In genomic region chr16:11973707-11974106, GRCm38 (mm10) we compare ENCODE assay signal across 28 mouse cellular contexts. TPM values are rescaled to one million over a fixed set of nuclear protein-coding genes. Genes with fewer than 3 reads are reported as not detected.
DNase-seq lines count a peak whose midpoint lies in the region; ATAC-seq and TF ChIP-seq lines count a peak whose summit lies in the region.
"Had no signal": no experiment of that assay in that cellular context is flagged by ENCODE, and none has a peak within 500 bp of the region (broad histone marks: within the 10 kb centered on the region; RNA-seq: fewer than 3 reads in every experiment).

No protein-coding gene starts in this region.

- DNase-seq in hindbrain, postnatal 0 days (ENCODE audit: low spot score), result no peak
- DNase-seq in layer of hippocampus, postnatal 10 days (ENCODE audit: low spot score in 2 of 2), result peak; percentile 19 to 36
- no peak for DNase-seq in layer of hippocampus, adult 9-10 months (ENCODE audit: low spot score)
- peak; percentile 29 for DNase-seq in Muller cell, postnatal 12 days (ENCODE audit: inconsistent ontology term)
- DNase-seq in brain, embryonic 14.5 days (ENCODE audit: low read depth), result peak; percentile 30
- no peak for DNase-seq in lung, adult 2 months
- DNase-seq: adrenal gland, adult 2 months; adrenal gland, postnatal 14 days; cerebellum, adult 18-20 months; cerebellum, adult 9-10 months; gastrocnemius, adult 2 months; gastrocnemius, postnatal 14 days; heart, postnatal 10 days; heart, postnatal 36 days had no signal

- H3K27me3 ChIP-seq in hindbrain, embryonic 16.5 days (replicated peaks; ENCODE audit: control insufficient read depth, insufficient read depth, low read length), result no peaks in the 10 kb centered on the region
- H3K27me3 ChIP-seq in hindbrain, postnatal 0 days (ENCODE audit: insufficient read depth, low read length), result no peaks in the 10 kb centered on the region
- H3K27me3 ChIP-seq: embryonic facial prominence, embryonic 12.5 days; hindbrain, embryonic 13.5 days had no signal

- H3K36me3 ChIP-seq in hindbrain, embryonic 16.5 days (ENCODE audit: control insufficient read depth, insufficient read depth, low read length), result no peaks in the 10 kb centered on the region
- H3K36me3 ChIP-seq in hindbrain, postnatal 0 days (ENCODE audit: insufficient read depth, low read length), result no peaks in the 10 kb centered on the region
- H3K36me3 ChIP-seq: embryonic facial prominence, embryonic 12.5 days; forebrain, embryonic 12.5 days; heart, embryonic 12.5 days; heart, embryonic 15.5 days; hindbrain, embryonic 10.5 days; hindbrain, embryonic 13.5 days had no signal

- no peak overlapping the region for H3K4me3 ChIP-seq in hindbrain, embryonic 16.5 days (ENCODE audit: low read length)
- H3K4me3 ChIP-seq in hindbrain, postnatal 0 days (ENCODE audit: low read length), result no peak overlapping the region
- no peak overlapping the region for H3K4me3 ChIP-seq in lung, adult 2 months (replicated peaks; ENCODE audit: extremely low read depth, low read depth, low read length)
- H3K4me3 ChIP-seq: embryonic facial prominence, embryonic 12.5 days; erythroblast, embryonic 14.5 days; forebrain, embryonic 12.5 days; gastrocnemius, adult 2 months; heart, embryonic 12.5 days; heart, embryonic 15.5 days; hindbrain, embryonic 10.5 days; hindbrain, embryonic 13.5 days had no signal

- no peak overlapping the region for H3K4me2 ChIP-seq in hindbrain, embryonic 16.5 days (ENCODE audit: low read length)
- H3K4me2 ChIP-seq in hindbrain, postnatal 0 days (ENCODE audit: low read depth, low read length), result no peak overlapping the region
- H3K4me2 ChIP-seq: embryonic facial prominence, embryonic 12.5 days; forebrain, embryonic 12.5 days; heart, embryonic 12.5 days; heart, embryonic 15.5 days; hindbrain, embryonic 13.5 days had no signal

- no peaks in the 10 kb centered on the region for H3K4me1 ChIP-seq in hindbrain, embryonic 16.5 days (ENCODE audit: control insufficient read depth, insufficient read depth, low read depth, low read length)
- 0 out of 2 replicates have a peak, but pooled peaks cover 3% of the 10 kb centered on the region for H3K4me1 ChIP-seq in hindbrain, postnatal 0 days (ENCODE audit: insufficient read depth, low read length)
- no peaks in the 10 kb centered on the region for H3K4me1 ChIP-seq in lung, adult 2 months (ENCODE audit: control insufficient read depth, insufficient read depth, low read length)
- H3K4me1 ChIP-seq: embryonic facial prominence, embryonic 12.5 days; forebrain, embryonic 12.5 days; heart, embryonic 12.5 days; heart, embryonic 15.5 days; hindbrain, embryonic 10.5 days had no signal

- no peak overlapping the region for H3K9ac ChIP-seq in hindbrain, embryonic 16.5 days (ENCODE audit: low read depth, low read length)
- H3K9ac ChIP-seq in hindbrain, postnatal 0 days (replicated peaks; ENCODE audit: low read length), result no peak overlapping the region
- H3K9ac ChIP-seq: embryonic facial prominence, embryonic 12.5 days; forebrain, embryonic 12.5 days; heart, embryonic 12.5 days; heart, embryonic 15.5 days; hindbrain, embryonic 13.5 days had no signal

- TF ChIP-seq CTCF in hindbrain, postnatal 0 days (IDR thresholded peaks at IDR 0.05; ENCODE audit: low read depth), result no peak
- TF ChIP-seq CTCF in brain, embryonic 14.5 days (IDR thresholded peaks at IDR 0.05; ENCODE audit: borderline replicate concordance, extremely low read depth, insufficient read depth, insufficient read length), result no peak
- no peak for TF ChIP-seq CTCF in lung, adult 2 months (IDR thresholded peaks at IDR 0.05; ENCODE audit: insufficient read depth, low read length)

- ATAC-seq in hindbrain, embryonic 16.5 days, result peak; percentile 17; the same call in 1 of the 2 replicates
- no peak for ATAC-seq in hindbrain, postnatal 0 days
- ATAC-seq: CD4-positive, CD25-positive, alpha-beta regulatory T cell, adult 4 months; forebrain, embryonic 16.5 days; intestine, postnatal 0 days; Patski had no signal

- H3K9me3 ChIP-seq in hindbrain, embryonic 16.5 days (ENCODE audit: control insufficient read depth, low read length), result no peaks in the 10 kb centered on the region
- no peaks in the 10 kb centered on the region for H3K9me3 ChIP-seq in hindbrain, postnatal 0 days (ENCODE audit: low read length)
- H3K9me3 ChIP-seq: embryonic facial prominence, embryonic 12.5 days; forebrain, embryonic 12.5 days; heart, embryonic 12.5 days; heart, embryonic 15.5 days; hindbrain, embryonic 10.5 days; hindbrain, embryonic 13.5 days had no signal

- H3K27ac ChIP-seq in hindbrain, embryonic 16.5 days (ENCODE audit: low read depth, low read length), result no peak overlapping the region
- H3K27ac ChIP-seq in hindbrain, postnatal 0 days, result no peak overlapping the region
- H3K27ac ChIP-seq: embryonic facial prominence, embryonic 12.5 days; forebrain, embryonic 12.5 days; gastrocnemius, adult 2 months; heart, embryonic 15.5 days; hindbrain, embryonic 10.5 days; hindbrain, embryonic 13.5 days had no signal

- WGBS in hindbrain, embryonic 16.5 days, result 35% methylated on average over 4 of the region's 4 CpGs
- 33% methylated on average over 4 of the region's 4 CpGs for WGBS in hindbrain, postnatal 0 days
- WGBS in lung, adult 2 months, result 55% methylated on average over 4 of the region's 4 CpGs

- no peak for TF ChIP-seq POLR2A in brain, embryonic 14.5 days (IDR thresholded peaks at IDR 0.05; ENCODE audit: borderline replicate concordance, extremely low read depth, insufficient read depth, insufficient read length, poor library complexity, severe bottlenecking)
- no peak for TF ChIP-seq POLR2A in lung, adult 2 months (IDR thresholded peaks at IDR 0.05; ENCODE audit: borderline replicate concordance, extremely low read depth, low read depth, low read length)

RNA-seq across cellular contexts. Expression of gene Shisa9, which starts 10.2 kb away (rescaled TPM):
- 12.4 and 13.0 TPM in 2 replicates for polyA plus RNA-seq in hindbrain, embryonic 16.5 days (2015; fragmentation: Nextera tagmentation; extraction: Ambion mirVana)
- total RNA-seq in hindbrain, postnatal 0 days (2014; rRNA removed), result 75.1 and 85.6 TPM in 2 replicates
- polyA plus RNA-seq in hindbrain, postnatal 0 days (2015; fragmentation: Nextera tagmentation; extraction: Ambion mirVana), result 20.9 and 22.5 TPM in 2 replicates
- total RNA-seq in layer of hippocampus, postnatal 10 days (2021), result 10 to 100 TPM; 40.7 to 47.8 TPM
- polyA plus RNA-seq in brain, embryonic 14.5 days (2012; rRNA removed), result 13.2 and 18.3 TPM in 2 replicates
- 0.70 and 0.86 TPM in 2 replicates for polyA plus RNA-seq in lung, adult 2 months (2012; rRNA removed)
- total RNA-seq: gastrocnemius, adult 2 months; gastrocnemius, postnatal 14 days; heart, postnatal 36 days; MEL had no signal
- polyA plus RNA-seq: C2C12; CD4-positive, CD25-positive, alpha-beta regulatory T cell, adult 4 months; erythroblast, embryonic 14.5 days had no signal

Comparison
In these comparisons a context has a peak if more than half of its experiments do, and no peak if none do; other contexts are left out.
1. DNase-seq: peak in layer of hippocampus, postnatal 10 days (2 of 2), Muller cell, postnatal 12 days (single experiment) and brain, embryonic 14.5 days (single experiment); none in hindbrain, postnatal 0 days (single experiment), layer of hippocampus, adult 9-10 months (single experiment) and lung, adult 2 months (single experiment).